Comparison of ENCODE assay signal across 20 mouse cellular contexts in genomic region chr9:114421045-114421444, GRCm38 (mm10). TPM values are rescaled to one million over a fixed set of nuclear protein-coding genes. Genes with fewer than 3 reads are reported as not detected.
DNase-seq lines count a peak whose midpoint lies in the region; ATAC-seq and TF ChIP-seq lines count a peak whose summit lies in the region.
"Had no signal": no experiment of that assay in that cellular context is flagged by ENCODE, and none has a peak within 500 bp of the region (broad histone marks: within the 10 kb centered on the region; RNA-seq: fewer than 3 reads in every experiment).

No protein-coding gene starts in this region.

- no peak for ATAC-seq in hindbrain, postnatal 0 days
- ATAC-seq in hindbrain, embryonic 12.5 days (ENCODE audit: low FRiP score) = no peak
- ATAC-seq in lung, embryonic 14.5 days (ENCODE audit: insufficient read depth) = no peak
- ATAC-seq: forebrain, embryonic 14.5 days had no signal

- dilution Hi-C loops in CH12.LX (cut with MboI; ENCODE audit: extremely low pct_ligation_motif_present, extremely low pct_unique_long_range_greater_than_20kb, low sequenced_read_pairs) = no loop called here

- 82% methylated on average over 3 of the region's 3 CpGs for WGBS in hindbrain, postnatal 0 days
- 66% methylated on average over 3 of the region's 3 CpGs for WGBS in hindbrain, embryonic 12.5 days
- 61% methylated on average over 3 of the region's 3 CpGs for WGBS in lung, embryonic 14.5 days

- H3K4me2 ChIP-seq in hindbrain, postnatal 0 days (ENCODE audit: low read depth, low read length) = no peak overlapping the region
- no peak overlapping the region for H3K4me2 ChIP-seq in hindbrain, embryonic 12.5 days (replicated peaks)
- no peak overlapping the region for H3K4me2 ChIP-seq in lung, embryonic 14.5 days
- H3K4me2 ChIP-seq in CH12.LX (ENCODE audit: insufficient read depth, low read depth, poor library complexity, severe bottlenecking) = no peak overlapping the region
- H3K4me2 ChIP-seq: hindbrain, embryonic 15.5 days; liver, embryonic 13.5 days; midbrain, embryonic 12.5 days had no signal

- no peaks in the 10 kb centered on the region for H3K9me3 ChIP-seq in hindbrain, postnatal 0 days (ENCODE audit: low read length)
- H3K9me3 ChIP-seq in hindbrain, embryonic 12.5 days (replicated peaks) = peaks cover 6% of the 10 kb centered on the region; the same call in 1 of the 2 replicates
- no peaks in the 10 kb centered on the region for H3K9me3 ChIP-seq in lung, embryonic 14.5 days (ENCODE audit: low read depth, low read length)
- H3K9me3 ChIP-seq in CH12.LX (replicated peaks; ENCODE audit: low read length) = peaks cover 8% of the 10 kb centered on the region
- H3K9me3 ChIP-seq: hindbrain, embryonic 15.5 days had no signal

- H3K27me3 ChIP-seq in hindbrain, postnatal 0 days (ENCODE audit: insufficient read depth, low read length) = no peaks in the 10 kb centered on the region
- H3K27me3 ChIP-seq in hindbrain, embryonic 12.5 days = no peaks in the 10 kb centered on the region
- H3K27me3 ChIP-seq in lung, embryonic 14.5 days (ENCODE audit: insufficient read depth, low read length) = no peaks in the 10 kb centered on the region
- no peaks in the 10 kb centered on the region for H3K27me3 ChIP-seq in CH12.LX (replicated peaks)
- H3K27me3 ChIP-seq: hindbrain, embryonic 15.5 days; liver, embryonic 13.5 days; midbrain, embryonic 12.5 days had no signal

- peak; percentile 41 for TF ChIP-seq CTCF in hindbrain, postnatal 0 days (IDR thresholded peaks at IDR 0.05; ENCODE audit: low read depth)
- peak; percentile 44 for TF ChIP-seq CTCF in lung, embryonic 14.5 days (IDR thresholded peaks at IDR 0.05; ENCODE audit: low read depth)
- TF ChIP-seq CTCF in CH12.LX (conservative IDR thresholded peaks at IDR 0.05 in 1 of 2, IDR thresholded peaks at IDR 0.05 in 1 of 2; ENCODE audit: low read depth in 2 of 2, low read length in 2 of 2) = peak in 1 of 2 experiments; percentile 34; a peak in 3 of 4 replicates

- no peaks in the 10 kb centered on the region for H3K4me1 ChIP-seq in hindbrain, postnatal 0 days (ENCODE audit: insufficient read depth, low read length)
- H3K4me1 ChIP-seq in hindbrain, embryonic 12.5 days = no peaks in the 10 kb centered on the region
- H3K4me1 ChIP-seq in lung, embryonic 14.5 days (ENCODE audit: insufficient read depth) = no peaks in the 10 kb centered on the region
- H3K4me1 ChIP-seq in CH12.LX (ENCODE audit: control insufficient read depth in 1 of 2, insufficient read depth in 2 of 2) = peaks cover 0 to 13% of the 10 kb centered on the region in 2 experiments; a peak in 2 of 4 replicates
- H3K4me1 ChIP-seq: hindbrain, embryonic 15.5 days; liver, embryonic 13.5 days; midbrain, embryonic 12.5 days had no signal

- TF ChIP-seq RAD21 in CH12.LX (IDR thresholded peaks at IDR 0.05; ENCODE audit: low read depth, low read length) = no peak

- in situ Hi-C loops in CH12.LX (cut with MboI; ENCODE audit: low pct_ligation_motif_present, low pct_unique_long_range_greater_than_20kb, low sequenced_read_pairs) = no loop called here

- H3K79me2 ChIP-seq in CH12.LX (replicated peaks; ENCODE audit: control insufficient read depth, extremely low read depth, insufficient read depth, poor library complexity, severe bottlenecking) = no peaks in the 10 kb centered on the region

- no peaks in the 10 kb centered on the region; the same call in 1 of the 2 replicates for H3K36me3 ChIP-seq in hindbrain, postnatal 0 days (ENCODE audit: insufficient read depth, low read length)
- peaks cover 11% of the 10 kb centered on the region; the same call in 1 of the 2 replicates for H3K36me3 ChIP-seq in hindbrain, embryonic 12.5 days
- peaks cover 13% of the 10 kb centered on the region; the same call in 1 of the 2 replicates for H3K36me3 ChIP-seq in lung, embryonic 14.5 days (ENCODE audit: insufficient read depth)
- H3K36me3 ChIP-seq in CH12.LX (replicated peaks in 1 of 2; ENCODE audit: control insufficient read depth in 1 of 2, insufficient read depth in 1 of 2, low read length in 1 of 2) = peaks cover 36 to 64% of the 10 kb centered on the region in 2 experiments

- no peak overlapping the region for H3K4me3 ChIP-seq in hindbrain, postnatal 0 days (ENCODE audit: low read length)
- H3K4me3 ChIP-seq in hindbrain, embryonic 12.5 days = no peak overlapping the region
- H3K4me3 ChIP-seq in lung, embryonic 14.5 days (ENCODE audit: low read depth, low read length) = no peak overlapping the region
- no peak overlapping the region for H3K4me3 ChIP-seq in CH12.LX (replicated peaks in 1 of 3; ENCODE audit: low read depth in 2 of 3, low read length in 2 of 3, poor library complexity in 1 of 3)
- H3K4me3 ChIP-seq: hindbrain, embryonic 15.5 days; liver, embryonic 13.5 days; midbrain, embryonic 12.5 days had no signal

- no peak for TF ChIP-seq EP300 in CH12.LX (IDR thresholded peaks at IDR 0.05; ENCODE audit: low read length)

- no peak overlapping the region for H3K27ac ChIP-seq in hindbrain, postnatal 0 days
- H3K27ac ChIP-seq in hindbrain, embryonic 12.5 days = no peak overlapping the region
- no peak overlapping the region for H3K27ac ChIP-seq in lung, embryonic 14.5 days (ENCODE audit: low read depth)
- no peak overlapping the region for H3K27ac ChIP-seq in CH12.LX (ENCODE audit: insufficient read depth, low read depth)
- H3K27ac ChIP-seq: hindbrain, embryonic 15.5 days; liver, embryonic 13.5 days; midbrain, embryonic 12.5 days had no signal

- no peak overlapping the region for H3K9ac ChIP-seq in hindbrain, postnatal 0 days (replicated peaks; ENCODE audit: low read length)
- no peak overlapping the region for H3K9ac ChIP-seq in hindbrain, embryonic 12.5 days
- H3K9ac ChIP-seq in lung, embryonic 14.5 days = no peak overlapping the region
- no peak overlapping the region for H3K9ac ChIP-seq in CH12.LX (ENCODE audit: insufficient read depth, low read depth)
- H3K9ac ChIP-seq: hindbrain, embryonic 15.5 days; liver, embryonic 13.5 days; midbrain, embryonic 12.5 days had no signal

- DNase-seq in hindbrain, postnatal 0 days (ENCODE audit: low spot score) = no peak
- no peak for DNase-seq in lung, embryonic 14.5 days
- no peak for DNase-seq in lung, postnatal 14 days
- DNase-seq in CH12.LX (ENCODE audit: extremely low read depth) (no peak), ZHBTc4 (ENCODE audit: low read depth, low spot score) (peak; percentile 51)
- no peak for DNase-seq in adrenal gland, postnatal 10 days
- no peak for DNase-seq in layer of hippocampus, postnatal 10 days (ENCODE audit: low spot score in 2 of 2)
- DNase-seq: adrenal gland, adult 2 months; cerebellum, adult 9-11 months; embryo, embryonic 11 days; heart, adult 18-20 months; heart, postnatal 10 days; kidney, adult 9 months; liver, embryonic 13.5 days; lung, postnatal 4 days; right cerebral cortex, adult 18-20 months had no signal

- TF ChIP-seq POLR2A in CH12.LX (IDR thresholded peaks at IDR 0.05; ENCODE audit: low read depth, low read length) = no peak

TF ChIP-seq in CH12.LX, 34 proteins besides CTCF, POLR2A, EP300 and RAD21:
- TF ChIP-seq KAT2A (IDR thresholded peaks at IDR 0.05; ENCODE audit: insufficient replicate concordance, low read length) (no peak), MYC (IDR thresholded peaks at IDR 0.05; ENCODE audit: low read depth, low read length) (no peak), NRF1 (IDR thresholded peaks at IDR 0.05; ENCODE audit: low read depth, low read length) (no peak), ZMIZ1 (IDR thresholded peaks at IDR 0.05; ENCODE audit: low read depth, low read length) (no peak), TBP (conservative IDR thresholded peaks at IDR 0.05; ENCODE audit: low read depth, low read length) (no peak), MAFK (IDR thresholded peaks at IDR 0.05; ENCODE audit: insufficient replicate concordance, low read length) (peak; percentile 43; the same call in 1 of the 2 replicates), RCOR1 (conservative IDR thresholded peaks at IDR 0.05; ENCODE audit: low read depth, low read length) (no peak)

RNA-seq across cellular contexts. Expression of gene Tmppe, which starts 20.1 kb away (rescaled TPM):
- 6.1 and 9.4 TPM in 2 replicates for total RNA-seq in hindbrain, postnatal 0 days (2014; rRNA removed)
- polyA plus RNA-seq in hindbrain, postnatal 0 days (2015; fragmentation: Nextera tagmentation; extraction: Ambion mirVana) = 5.9 and 7.1 TPM in 2 replicates
- polyA plus RNA-seq in hindbrain, embryonic 12.5 days (2016; fragmentation: Nextera tagmentation; extraction: Ambion mirVana) = 9.1 and 10.3 TPM in 2 replicates
- polyA plus RNA-seq in lung, embryonic 14.5 days (2014; fragmentation: Nextera tagmentation; extraction: Ambion mirVana) = 4.0 and 4.1 TPM in 2 replicates
- total RNA-seq in CH12.LX (2012; rRNA removed) = 8.2 and 10.4 TPM in 2 replicates
- 2.4 and 3.2 TPM in 2 replicates for total RNA-seq in CH12.LX (2014; rRNA removed)
- 5.7 and 7.3 TPM in 2 replicates for polyA plus RNA-seq in CH12.LX (2012; ENCODE audit: insufficient read length, low read depth)
- total RNA-seq in adrenal gland, postnatal 10 days (2021) = 1 to 10 TPM; 4.4 to 7.4 TPM
- 1 to 10 TPM; 8.2 to 9.4 TPM for total RNA-seq in layer of hippocampus, postnatal 10 days (2021)

RNA-seq across cellular contexts. Expression of gene Glb1, which starts 20.2 kb away (rescaled TPM):
- 37.5 and 41.9 TPM in 2 replicates for total RNA-seq in hindbrain, postnatal 0 days (2014; rRNA removed)
- 35.7 and 36.2 TPM in 2 replicates for polyA plus RNA-seq in hindbrain, postnatal 0 days (2015; fragmentation: Nextera tagmentation; extraction: Ambion mirVana)
- polyA plus RNA-seq in hindbrain, embryonic 12.5 days (2016; fragmentation: Nextera tagmentation; extraction: Ambion mirVana) = 26.0 and 27.9 TPM in 2 replicates
- polyA plus RNA-seq in lung, embryonic 14.5 days (2014; fragmentation: Nextera tagmentation; extraction: Ambion mirVana) = 41.9 and 43.5 TPM in 2 replicates
- total RNA-seq in CH12.LX (2012; rRNA removed) (33.9 and 40.7 TPM in 2 replicates), CH12.LX (2014; rRNA removed) (22.4 and 25.7 TPM in 2 replicates)
- 32.4 and 35.4 TPM in 2 replicates for polyA plus RNA-seq in CH12.LX (2012; ENCODE audit: insufficient read length, low read depth)
- total RNA-seq in adrenal gland, postnatal 10 days (2021) = 10 to 100 TPM; 24.8 to 26.9 TPM
- 10 to 100 TPM; 28.6 to 29.2 TPM for total RNA-seq in layer of hippocampus, postnatal 10 days (2021)

RNA-seq across cellular contexts. Expression of gene Crtap, which starts 30.6 kb away (rescaled TPM):
- total RNA-seq in hindbrain, postnatal 0 days (2014; rRNA removed) = 22.7 and 24.7 TPM in 2 replicates
- 31.8 and 34.2 TPM in 2 replicates for polyA plus RNA-seq in hindbrain, postnatal 0 days (2015; fragmentation: Nextera tagmentation; extraction: Ambion mirVana)
- polyA plus RNA-seq in hindbrain, embryonic 12.5 days (2016; fragmentation: Nextera tagmentation; extraction: Ambion mirVana) = 68.4 and 73.9 TPM in 2 replicates
- polyA plus RNA-seq in lung, embryonic 14.5 days (2014; fragmentation: Nextera tagmentation; extraction: Ambion mirVana) = 156 and 163 TPM in 2 replicates
- total RNA-seq in CH12.LX (2012; rRNA removed) (13.8 and 17.8 TPM in 2 replicates), CH12.LX (2014; rRNA removed) (19.2 and 20.6 TPM in 2 replicates)
- 25.2 and 27.7 TPM in 2 replicates for polyA plus RNA-seq in CH12.LX (2012; ENCODE audit: insufficient read length, low read depth)
- 10 to 100 TPM; 89.9 to 96.4 TPM for total RNA-seq in adrenal gland, postnatal 10 days (2021)
- 10 to 100 TPM; 13.0 to 13.5 TPM for total RNA-seq in layer of hippocampus, postnatal 10 days (2021)
